Mouse (Mus musculus) midbrain, embryonic 13.5 days (tissue): Measurements from ENCODE around the gene Klf13. TPM values are rescaled to one million over a fixed set of nuclear protein-coding genes. Genes with fewer than 3 reads are reported as not detected.
A peak's percentile ranks its signal among the peaks of the same experiment; 100 is the strongest.

ENCODE experiments used
- ATAC-seq: fragments of 200-750 bp; cut with Nextera tagmentation; 2 replicates; pipeline ENCODE4 v1.8.0; 2017; ENCODE audit warnings: mild to moderate bottlenecking, moderate TSS enrichment, moderate library complexity
- H3K27ac ChIP-seq: fragments of 300-500 bp; sonication (generic); 2 replicates; pipeline ENCODE4 v1.5.1; 2015; ENCODE audit warnings: inconsistent platforms, mild to moderate bottlenecking, moderate library complexity
- H3K27me3 ChIP-seq: fragments of 300-500 bp; sonication (generic); 2 replicates; pipeline ENCODE4 v1.6.1; 2015; ENCODE audit warnings: mild to moderate bottlenecking, inconsistent platforms
- H3K36me3 ChIP-seq: fragments of 300-500 bp; sonication (generic); 2 replicates; pipeline ENCODE4 v1.6.1; 2015; ENCODE audit warnings: mild to moderate bottlenecking, inconsistent platforms
- H3K4me1 ChIP-seq: fragments of 300-500 bp; sonication (generic); replicated peaks from 2 replicates; pipeline ENCODE4 v1.6.1; 2015; ENCODE audit warnings: inconsistent platforms
- H3K4me2 ChIP-seq: fragments of 300-500 bp; sonication (generic); replicated peaks from 2 replicates; pipeline ENCODE4 v1.6.1; 2015; ENCODE audit warnings: moderate library complexity, mild to moderate bottlenecking, inconsistent platforms
- H3K4me3 ChIP-seq: fragments of 300-500 bp; sonication (generic); replicated peaks from 2 replicates; pipeline ENCODE4 v1.5.1; 2015; ENCODE audit warnings: mild to moderate bottlenecking, inconsistent platforms
- H3K9ac ChIP-seq: fragments of 300-500 bp; sonication (generic); replicated peaks from 2 replicates; pipeline ENCODE4 v1.6.1; 2015; ENCODE audit warnings: mild to moderate bottlenecking, inconsistent platforms
- H3K9me3 ChIP-seq: fragments of 300-500 bp; sonication (generic); 2 replicates; pipeline ENCODE4 v1.6.1; 2016; ENCODE audit warnings: mild to moderate bottlenecking, inconsistent platforms
- WGBS: fragments of 180-500 bp; shearing (Covaris S2); methylation state at CpG from one replicate; pipeline ENCODE4 v1.1.7; 2015; 5-methylcytosine and 5-hydroxymethylcytosine counted together
- polyA plus RNA-seq: library from polyadenylated mRNA; unstranded; fragments of >200 nt; fragmentation: Nextera tagmentation; extraction: Ambion mirVana; gene quantifications from 2 replicates; pipeline ENCODE4 v1.2.1, GENCODE M21; 2015

Klf13 gene
- polyA plus RNA-seq, 1 experiment from 2014 or later, result 24.7 TPM

GRCm38 (mm10) chr7:63941501-63941900 lies 2.8 kb upstream of the Klf13 start:
- Histone ChIP-seq H3K27ac (no peak overlapping the region), H3K4me1 (peaks cover 10% of the 10 kb centered on the region), H3K36me3 (no peaks in the 10 kb centered on the region), H3K4me3 (no peak overlapping the region), H3K9ac (no peak overlapping the region), H3K27me3 (peaks cover 5% of the 10 kb centered on the region), H3K9me3 (no peaks in the 10 kb centered on the region), H3K4me2 (no peak overlapping the region)
- no peak for ATAC-seq
- 85% methylated on average over 4 of the region's 4 CpGs for WGBS

- no peaks in the 10 kb centered on the region for H3K9me3 ChIP-seq
- peaks cover 5% of the 10 kb centered on the region for H3K27me3 ChIP-seq
- peaks cover 15% of the 10 kb centered on the region for H3K4me1 ChIP-seq
- WGBS, result 93% methylated on average over 3 of the region's 3 CpGs
- no peak for ATAC-seq
- no peak overlapping the region for H3K9ac ChIP-seq
- H3K4me2 ChIP-seq, result no peak overlapping the region
- no peak overlapping the region for H3K27ac ChIP-seq
- H3K36me3 ChIP-seq, result no peaks in the 10 kb centered on the region
- no peak overlapping the region for H3K4me3 ChIP-seq
Observed at GRCm38 (mm10) chr7:63941050-63941449, 2.3 kb upstream of the Klf13 start.

- ATAC-seq, result no peak
- 90% methylated on average over 5 of the region's 5 CpGs for WGBS
- peaks cover 22% of the 10 kb centered on the region for H3K4me1 ChIP-seq
- no peak overlapping the region for H3K27ac ChIP-seq
- no peaks in the 10 kb centered on the region for H3K36me3 ChIP-seq
- H3K4me2 ChIP-seq, result no peak overlapping the region
- no peak overlapping the region for H3K9ac ChIP-seq
- H3K27me3 ChIP-seq, result peaks cover 5% of the 10 kb centered on the region
- H3K9me3 ChIP-seq, result no peaks in the 10 kb centered on the region
- no peak overlapping the region for H3K4me3 ChIP-seq
Observed at GRCm38 (mm10) chr7:63940321-63940720, 1.6 kb upstream of the Klf13 start.

DNA sequence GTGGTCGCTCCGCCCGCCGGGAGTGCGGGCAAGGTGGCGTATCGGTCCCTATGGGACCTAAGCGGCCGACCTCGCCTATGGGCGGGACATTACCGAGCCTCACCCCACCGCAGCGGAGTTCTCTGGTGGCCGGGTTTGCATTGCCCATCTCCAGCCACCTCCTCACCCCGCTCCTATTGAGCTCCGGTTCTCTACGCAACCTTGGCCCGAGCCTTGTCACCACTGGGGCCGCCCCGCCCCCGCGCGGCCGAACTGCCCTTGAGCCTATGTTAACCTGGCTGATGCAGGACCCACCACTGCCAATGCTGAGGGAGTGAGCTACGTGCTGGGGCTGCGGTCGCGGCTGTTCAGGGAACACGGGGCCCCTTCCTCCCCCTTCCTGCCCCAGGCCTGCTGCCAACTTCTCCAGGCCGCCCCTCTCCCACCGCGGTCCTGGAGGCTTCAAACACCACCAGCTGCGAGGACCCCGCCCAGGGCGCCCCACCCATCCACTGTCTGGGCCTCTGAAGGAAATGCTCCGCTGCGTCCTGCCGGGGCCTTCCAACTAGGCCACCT lies 759 bp upstream of the Klf13 start:
- H3K36me3 ChIP-seq, result no peaks in the 10 kb centered on the region
- ATAC-seq, result peak; percentile 55
- H3K4me2 ChIP-seq, result peak overlapping the region; percentile 93
- peaks cover 31% of the 10 kb centered on the region for H3K4me1 ChIP-seq
- WGBS, result under 1% methylated on average over 39 of the region's 39 CpGs
- H3K9ac ChIP-seq, result peak overlapping the region; percentile 84
- H3K9me3 ChIP-seq, result no peaks in the 10 kb centered on the region
- peak overlapping the region; percentile 96 for H3K27ac ChIP-seq
- H3K27me3 ChIP-seq, result peaks cover 5% of the 10 kb centered on the region
- H3K4me3 ChIP-seq, result peak overlapping the region; percentile 80

GRCm38 (mm10) chr7:63938066-63938913 lies 425 bp downstream of the Klf13 start:
- peak; percentile 77 for ATAC-seq
- peak overlapping the region; percentile 96 for H3K27ac ChIP-seq
- under 1% methylated on average over 105 of the region's 121 CpGs for WGBS

GRCm38 (mm10) chr7:63937236-63938065 lies 1.3 kb downstream of the Klf13 start:
- Histone ChIP-seq H3K4me2 (peak overlapping the region; percentile 93), H3K4me3 (peak overlapping the region; percentile 80), H3K27me3 (peaks cover 5% of the 10 kb centered on the region), H3K36me3 (no peaks in the 10 kb centered on the region), H3K27ac (peak overlapping the region; percentile 96), H3K9ac (peak overlapping the region; percentile 90), H3K9me3 (no peaks in the 10 kb centered on the region), H3K4me1 (peaks cover 40% of the 10 kb centered on the region)
- under 1% methylated on average over 76 of the region's 88 CpGs for WGBS
- peak; percentile 5 for ATAC-seq

More at GRCm38 (mm10) chr7:63938066-63938913, 425 bp downstream of the Klf13 start:
- Histone ChIP-seq H3K9me3 (no peaks in the 10 kb centered on the region), H3K4me1 (peaks cover 40% of the 10 kb centered on the region), H3K9ac (peak overlapping the region; percentile 90), H3K36me3 (no peaks in the 10 kb centered on the region), H3K4me2 (peak overlapping the region; percentile 93), H3K4me3 (peak overlapping the region; percentile 80), H3K27me3 (peaks cover 5% of the 10 kb centered on the region)

GRCm38 (mm10) chr7:63936986-63937235 lies 1.8 kb downstream of the Klf13 start:
- peaks cover 40% of the 10 kb centered on the region for H3K4me1 ChIP-seq
- peaks cover 5% of the 10 kb centered on the region for H3K27me3 ChIP-seq
- H3K9me3 ChIP-seq, result no peaks in the 10 kb centered on the region
- H3K4me3 ChIP-seq, result peak overlapping the region; percentile 80
- peak overlapping the region; percentile 90 for H3K9ac ChIP-seq
- no peaks in the 10 kb centered on the region for H3K36me3 ChIP-seq
- peak overlapping the region; percentile 93 for H3K4me2 ChIP-seq
- H3K27ac ChIP-seq, result peak overlapping the region; percentile 96
- 0% methylated on average over 11 of the region's 11 CpGs for WGBS
- no peak for ATAC-seq

- H3K27me3 ChIP-seq, result peaks cover 2% of the 10 kb centered on the region
- H3K4me2 ChIP-seq, result peak overlapping the region; percentile 93
- H3K9me3 ChIP-seq, result no peaks in the 10 kb centered on the region
- no peak for ATAC-seq
- H3K4me3 ChIP-seq, result peak overlapping the region; percentile 80
- H3K4me1 ChIP-seq, result peaks cover 40% of the 10 kb centered on the region
- peak overlapping the region; percentile 90 for H3K9ac ChIP-seq
- H3K27ac ChIP-seq, result peak overlapping the region; percentile 96
- H3K36me3 ChIP-seq, result no peaks in the 10 kb centered on the region
- under 1% methylated on average over 34 of the region's 34 CpGs for WGBS
Observed at GRCm38 (mm10) chr7:63936188-63936985, 2.3 kb downstream of the Klf13 start.

DNA sequence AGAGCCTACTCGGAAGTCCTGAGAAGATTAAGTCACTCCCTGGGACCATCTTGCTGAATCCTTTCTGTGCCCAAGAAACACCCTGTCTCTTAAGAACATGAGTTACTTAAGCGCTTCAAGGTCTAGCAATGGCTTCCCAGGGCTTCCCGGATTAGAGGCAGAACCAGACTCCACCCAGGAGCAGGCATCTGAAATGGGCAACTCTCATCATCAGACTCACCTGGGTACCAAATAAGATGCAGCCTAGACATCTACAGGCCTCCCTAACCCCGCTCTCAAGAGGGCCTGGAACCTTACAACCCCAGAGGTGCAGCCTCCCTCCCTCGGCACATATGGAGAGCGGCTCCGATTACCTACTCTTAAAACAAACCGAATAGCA lies 2.9 kb downstream of the Klf13 start:
- Histone ChIP-seq H3K4me3 (peak overlapping the region; percentile 80), H3K9me3 (no peaks in the 10 kb centered on the region), H3K27ac (no peak overlapping the region), H3K36me3 (no peaks in the 10 kb centered on the region), H3K9ac (peak overlapping the region; percentile 90), H3K27me3 (no peaks in the 10 kb centered on the region), H3K4me1 (peaks cover 40% of the 10 kb centered on the region), H3K4me2 (peak overlapping the region; percentile 93)
- WGBS, result 17% methylated on average over 8 of the region's 8 CpGs
- ATAC-seq, result no peak

- Histone ChIP-seq H3K4me1 (peaks cover 35% of the 10 kb centered on the region), H3K4me3 (no peak overlapping the region), H3K27me3 (no peaks in the 10 kb centered on the region), H3K36me3 (no peaks in the 10 kb centered on the region), H3K9ac (no peak overlapping the region), H3K4me2 (peak overlapping the region; percentile 93), H3K27ac (0 out of 2 replicates have a peak overlapping the region, but pooled peaks have one; percentile 19), H3K9me3 (no peaks in the 10 kb centered on the region)
- ATAC-seq, result no peak
- 74% methylated on average over 1 of the region's 1 CpGs for WGBS
Observed at GRCm38 (mm10) chr7:63934530-63934929, 4.2 kb downstream of the Klf13 start.

DNA sequence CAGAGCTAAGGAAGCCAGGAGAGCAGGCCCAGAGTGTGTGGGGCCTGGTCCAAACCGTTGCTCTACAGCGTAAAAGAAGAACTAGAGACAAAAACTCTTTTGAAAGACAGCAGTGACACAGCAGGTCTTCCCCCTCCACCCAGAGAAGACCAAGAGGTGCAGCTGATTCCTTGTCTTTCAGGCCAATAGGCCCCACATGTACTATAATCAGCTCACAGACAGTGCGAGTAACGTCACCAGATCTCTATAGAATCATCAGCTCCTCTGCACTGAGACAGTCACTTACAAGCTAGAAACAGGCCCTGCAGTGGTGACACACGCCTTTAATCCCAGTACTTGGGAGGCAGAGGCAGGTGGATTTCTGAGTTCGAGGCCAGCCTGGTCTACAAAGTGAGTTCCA lies 4.8 kb downstream of the Klf13 start:
- H3K4me3 ChIP-seq, result no peak overlapping the region
- no peak overlapping the region for H3K4me2 ChIP-seq
- 74% methylated on average over 6 of the region's 6 CpGs for WGBS
- no peak overlapping the region for H3K27ac ChIP-seq
- H3K4me1 ChIP-seq, result peaks cover 34% of the 10 kb centered on the region
- H3K9me3 ChIP-seq, result no peaks in the 10 kb centered on the region
- no peak for ATAC-seq
- no peak overlapping the region for H3K9ac ChIP-seq
- H3K27me3 ChIP-seq, result no peaks in the 10 kb centered on the region
- H3K36me3 ChIP-seq, result no peaks in the 10 kb centered on the region
